Mouse (Mus musculus) neural tube, embryonic 15.5 days (tissue): ENCODE measurements at regions not wholly inside any gene's neighbourhood (a gene's known extent, or its start where the extent isn't known, plus 50 kb on each side); places are given as distances from the start of the nearest gene placed in this dataset.
A peak's percentile ranks its signal among the peaks of the same experiment; 100 is the strongest.

Experiments used
- ATAC-seq: fragments of 200-750 bp; cut with Nextera tagmentation; 2 replicates; pipeline ENCODE4 v1.8.0; 2017; ENCODE audit warnings: mild to moderate bottlenecking, moderate TSS enrichment, moderate library complexity; ENCODE audit not compliant: low FRiP score
- H3K27ac ChIP-seq: fragments of 300-500 bp; sonication (generic); replicated peaks from 2 replicates; pipeline ENCODE4 v1.5.1; 2015; ENCODE audit warnings: mild to moderate bottlenecking, inconsistent platforms
- H3K27me3 ChIP-seq: fragments of 300-500 bp; sonication (generic); replicated peaks from 2 replicates; pipeline ENCODE4 v1.6.1; 2015; ENCODE audit warnings: inconsistent platforms
- H3K36me3 ChIP-seq: fragments of 300-500 bp; sonication (generic); 2 replicates; pipeline ENCODE4 v1.6.1; 2015; ENCODE audit warnings: inconsistent platforms
- H3K4me1 ChIP-seq: fragments of 300-500 bp; sonication (generic); 2 replicates; pipeline ENCODE4 v1.6.1; 2015; ENCODE audit warnings: inconsistent platforms
- H3K4me2 ChIP-seq: fragments of 300-500 bp; sonication (generic); 2 replicates; pipeline ENCODE4 v1.6.1; 2015; ENCODE audit warnings: inconsistent platforms, mild to moderate bottlenecking, moderate library complexity
- H3K4me3 ChIP-seq: fragments of 300-500 bp; sonication (generic); replicated peaks from 2 replicates; pipeline ENCODE4 v1.5.1; 2015; ENCODE audit warnings: mild to moderate bottlenecking, inconsistent platforms
- H3K9ac ChIP-seq: fragments of 300-500 bp; sonication (generic); replicated peaks from 2 replicates; pipeline ENCODE4 v1.6.1; 2015; ENCODE audit warnings: mild to moderate bottlenecking, inconsistent platforms
- H3K9me3 ChIP-seq: fragments of 300-500 bp; sonication (generic); replicated peaks from 2 replicates; pipeline ENCODE4 v1.6.1; 2016; ENCODE audit warnings: inconsistent platforms
- WGBS: fragments of 180-500 bp; shearing (Covaris S2); methylation state at CpG from one replicate; pipeline ENCODE4 v1.1.7; 2015; ENCODE audit warnings: mixed read lengths; 5-methylcytosine and 5-hydroxymethylcytosine counted together

- peaks cover 24% of the 10 kb centered on the region for H3K27me3 ChIP-seq
- H3K4me3 ChIP-seq, result no peak overlapping the region
- no peak overlapping the region for H3K27ac ChIP-seq
- no peak overlapping the region for H3K9ac ChIP-seq
- H3K4me1 ChIP-seq, result peaks cover 21% of the 10 kb centered on the region
- no peak for ATAC-seq
- no peak overlapping the region for H3K4me2 ChIP-seq
- H3K9me3 ChIP-seq, result no peaks in the 10 kb centered on the region
- 64% methylated on average over 10 of the region's 10 CpGs for WGBS
- H3K36me3 ChIP-seq, result no peaks in the 10 kb centered on the region
These were observed 88.8 kb upstream of the Mafb start for GRCm38 (mm10) chr2:160455617-160456016.

GRCm38 (mm10) chr2:160456681-160457080, 89.8 kb upstream of the Mafb start:
- Histone ChIP-seq H3K27me3 (peaks cover 24% of the 10 kb centered on the region), H3K4me1 (peaks cover 11% of the 10 kb centered on the region), H3K9ac (no peak overlapping the region), H3K4me2 (no peak overlapping the region), H3K4me3 (no peak overlapping the region), H3K9me3 (no peaks in the 10 kb centered on the region), H3K27ac (no peak overlapping the region), H3K36me3 (no peaks in the 10 kb centered on the region)
- 83% methylated on average over 8 of the region's 8 CpGs for WGBS
- ATAC-seq, result no peak

- Histone ChIP-seq H3K4me3 (no peak overlapping the region), H3K9ac (no peak overlapping the region), H3K4me2 (no peak overlapping the region), H3K27ac (no peak overlapping the region), H3K9me3 (no peaks in the 10 kb centered on the region), H3K4me1 (peaks cover 10% of the 10 kb centered on the region), H3K27me3 (peaks cover 19% of the 10 kb centered on the region), H3K36me3 (no peaks in the 10 kb centered on the region)
- no peak for ATAC-seq
- 39% methylated on average over 4 of the region's 4 CpGs for WGBS
These were observed 104.7 kb upstream of the Mafb start for GRCm38 (mm10) chr2:160471561-160471960.

GRCm38 (mm10) chr2:160476181-160476580, 109.3 kb upstream of the Mafb start:
- H3K27ac ChIP-seq, result no peak overlapping the region
- 82% methylated on average over 3 of the region's 3 CpGs for WGBS
- H3K27me3 ChIP-seq, result peaks cover 41% of the 10 kb centered on the region
- H3K4me1 ChIP-seq, result peaks cover 15% of the 10 kb centered on the region
- no peak overlapping the region for H3K9ac ChIP-seq
- ATAC-seq, result no peak
- H3K36me3 ChIP-seq, result no peaks in the 10 kb centered on the region
- H3K9me3 ChIP-seq, result no peaks in the 10 kb centered on the region
- no peak overlapping the region for H3K4me2 ChIP-seq
- no peak overlapping the region for H3K4me3 ChIP-seq

GRCm38 (mm10) chr2:160479240-160479639, 112.4 kb upstream of the Mafb start:
- Histone ChIP-seq H3K4me1 (peaks cover 4% of the 10 kb centered on the region), H3K27ac (no peak overlapping the region), H3K27me3 (peaks cover 61% of the 10 kb centered on the region), H3K4me2 (no peak overlapping the region), H3K9me3 (no peaks in the 10 kb centered on the region), H3K4me3 (no peak overlapping the region), H3K9ac (no peak overlapping the region), H3K36me3 (no peaks in the 10 kb centered on the region)
- no peak for ATAC-seq
- WGBS, result 58% methylated on average over 7 of the region's 7 CpGs

- H3K9me3 ChIP-seq, result no peaks in the 10 kb centered on the region
- WGBS, result 56% methylated on average over 5 of the region's 5 CpGs
- H3K36me3 ChIP-seq, result no peaks in the 10 kb centered on the region
- peaks cover 68% of the 10 kb centered on the region for H3K27me3 ChIP-seq
- H3K9ac ChIP-seq, result no peak overlapping the region
- peaks cover 6% of the 10 kb centered on the region; the same call in 1 of the 2 replicates for H3K4me1 ChIP-seq
- H3K27ac ChIP-seq, result no peak overlapping the region
- H3K4me2 ChIP-seq, result no peak overlapping the region
- no peak for ATAC-seq
- no peak overlapping the region for H3K4me3 ChIP-seq
These were observed 118.2 kb upstream of the Mafb start for GRCm38 (mm10) chr2:160485097-160485496.

- WGBS, result 18% methylated on average over 5 of the region's 5 CpGs
- Histone ChIP-seq H3K4me2 (no peak overlapping the region), H3K27ac (no peak overlapping the region), H3K4me1 (peaks cover 6% of the 10 kb centered on the region; the same call in 1 of the 2 replicates), H3K27me3 (peaks cover 68% of the 10 kb centered on the region), H3K4me3 (no peak overlapping the region), H3K9ac (no peak overlapping the region), H3K36me3 (no peaks in the 10 kb centered on the region), H3K9me3 (no peaks in the 10 kb centered on the region)
- ATAC-seq, result no peak
These were observed 118.7 kb upstream of the Mafb start for GRCm38 (mm10) chr2:160485515-160485914.

GRCm38 (mm10) chr2:160499726-160500125, 132.9 kb upstream of the Mafb start:
- WGBS, result 43% methylated on average over 1 of the region's 1 CpGs
- H3K9me3 ChIP-seq, result no peaks in the 10 kb centered on the region
- ATAC-seq, result no peak
- no peak overlapping the region for H3K9ac ChIP-seq
- H3K27ac ChIP-seq, result no peak overlapping the region
- H3K4me2 ChIP-seq, result no peak overlapping the region
- H3K4me3 ChIP-seq, result no peak overlapping the region
- no peaks in the 10 kb centered on the region for H3K36me3 ChIP-seq
- H3K27me3 ChIP-seq, result peaks cover 82% of the 10 kb centered on the region
- peaks cover 12% of the 10 kb centered on the region for H3K4me1 ChIP-seq

- peaks cover 78% of the 10 kb centered on the region for H3K27me3 ChIP-seq
- H3K4me2 ChIP-seq, result no peak overlapping the region
- no peak overlapping the region for H3K9ac ChIP-seq
- no peaks in the 10 kb centered on the region for H3K9me3 ChIP-seq
- no peaks in the 10 kb centered on the region for H3K36me3 ChIP-seq
- peaks cover 15% of the 10 kb centered on the region for H3K4me1 ChIP-seq
- ATAC-seq, result no peak
- H3K4me3 ChIP-seq, result no peak overlapping the region
- no peak overlapping the region for H3K27ac ChIP-seq
- WGBS, result 74% methylated on average over 2 of the region's 2 CpGs
These were observed 136.0 kb upstream of the Mafb start for GRCm38 (mm10) chr2:160502901-160503300.

GRCm38 (mm10) chr2:160503597-160504393, 136.9 kb upstream of the Mafb start:
- Histone ChIP-seq H3K27ac (no peak overlapping the region), H3K4me1 (peaks cover 18% of the 10 kb centered on the region), H3K27me3 (peaks cover 74% of the 10 kb centered on the region), H3K4me3 (no peak overlapping the region), H3K9me3 (no peaks in the 10 kb centered on the region), H3K9ac (no peak overlapping the region), H3K4me2 (peak overlapping the region; percentile 14; the same call in 1 of the 2 replicates), H3K36me3 (no peaks in the 10 kb centered on the region)
- ATAC-seq, result no peak
- 12% methylated on average over 16 of the region's 16 CpGs for WGBS

- H3K27me3 ChIP-seq, result peaks cover 74% of the 10 kb centered on the region
- 33% methylated on average over 4 of the region's 4 CpGs for WGBS
- H3K4me1 ChIP-seq, result peaks cover 18% of the 10 kb centered on the region
- no peaks in the 10 kb centered on the region for H3K9me3 ChIP-seq
- no peak overlapping the region for H3K27ac ChIP-seq
- no peaks in the 10 kb centered on the region for H3K36me3 ChIP-seq
- no peak for ATAC-seq
- no peak overlapping the region for H3K4me2 ChIP-seq
- H3K4me3 ChIP-seq, result no peak overlapping the region
- H3K9ac ChIP-seq, result no peak overlapping the region
These were observed 137.5 kb upstream of the Mafb start for GRCm38 (mm10) chr2:160504394-160504657.

- Histone ChIP-seq H3K9me3 (no peaks in the 10 kb centered on the region), H3K36me3 (no peaks in the 10 kb centered on the region), H3K27me3 (peaks cover 76% of the 10 kb centered on the region), H3K9ac (no peak overlapping the region), H3K4me1 (peaks cover 18% of the 10 kb centered on the region), H3K4me2 (no peak overlapping the region), H3K4me3 (no peak overlapping the region), H3K27ac (no peak overlapping the region)
- no peak for ATAC-seq
- WGBS, result 21% methylated on average over 9 of the region's 9 CpGs
These were observed 138.3 kb upstream of the Top1 start for GRCm38 (mm10) chr2:160507371-160507770.
